Mouse (Mus musculus): Measurements from ENCODE around the gene Slc39a5. TPM values are rescaled to one million over a fixed set of nuclear protein-coding genes. Genes with fewer than 3 reads are reported as not detected.

Slc39a5 gene
- polyA plus RNA-seq, 1 experiment = 0.04 TPM

- TF ChIP-seq POLR2A (IDR thresholded peaks at IDR 0.05; ENCODE audit: borderline replicate concordance, extremely low read depth, insufficient read depth, insufficient read length, poor library complexity, severe bottlenecking) = peak; percentile 61
- TF ChIP-seq CTCF (IDR thresholded peaks at IDR 0.05; ENCODE audit: borderline replicate concordance, extremely low read depth, insufficient read depth, insufficient read length) = peak; percentile 74
- peak; percentile 100 for DNase-seq (ENCODE audit: low read depth)
These were observed 8.9 kb upstream of the Slc39a5 start for GRCm38 (mm10) chr10:128409692-128410559.

- TF ChIP-seq CTCF (IDR thresholded peaks at IDR 0.05; ENCODE audit: borderline replicate concordance, extremely low read depth, insufficient read depth, insufficient read length) = no peak
- TF ChIP-seq POLR2A (IDR thresholded peaks at IDR 0.05; ENCODE audit: borderline replicate concordance, extremely low read depth, insufficient read depth, insufficient read length, poor library complexity, severe bottlenecking) = peak; percentile 7; the same call in 1 of the 2 replicates
- DNase-seq (ENCODE audit: low read depth) = peak; percentile 86
These were observed 7.8 kb upstream of the Slc39a5 start for GRCm38 (mm10) chr10:128408591-128409535.

- no peak for TF ChIP-seq CTCF (IDR thresholded peaks at IDR 0.05; ENCODE audit: borderline replicate concordance, extremely low read depth, insufficient read depth, insufficient read length)
- no peak for DNase-seq (ENCODE audit: low read depth)
These were observed 2.9 kb upstream of the Slc39a5 start for GRCm38 (mm10) chr10:128403931-128404330.

- no peak for TF ChIP-seq POLR2A (IDR thresholded peaks at IDR 0.05; ENCODE audit: borderline replicate concordance, extremely low read depth, insufficient read depth, insufficient read length, poor library complexity, severe bottlenecking)
- no peak for TF ChIP-seq CTCF (IDR thresholded peaks at IDR 0.05; ENCODE audit: borderline replicate concordance, extremely low read depth, insufficient read depth, insufficient read length)
These were observed 609 bp upstream of the Slc39a5 start for GRCm38 (mm10) chr10:128401638-128402037.

GRCm38 (mm10) chr10:128400338-128400737 lies 691 bp downstream of the Slc39a5 start:
- no peak for DNase-seq (ENCODE audit: low read depth)
- TF ChIP-seq POLR2A (IDR thresholded peaks at IDR 0.05; ENCODE audit: borderline replicate concordance, extremely low read depth, insufficient read depth, insufficient read length, poor library complexity, severe bottlenecking) (no peak), CTCF (IDR thresholded peaks at IDR 0.05; ENCODE audit: borderline replicate concordance, extremely low read depth, insufficient read depth, insufficient read length) (no peak)

More at GRCm38 (mm10) chr10:128401638-128402037, 609 bp upstream of the Slc39a5 start:
- no peak for DNase-seq (ENCODE audit: low read depth)

GRCm38 (mm10) chr10:128397466-128397865 lies 3.6 kb downstream of the Slc39a5 start:
- TF ChIP-seq POLR2A (IDR thresholded peaks at IDR 0.05; ENCODE audit: borderline replicate concordance, extremely low read depth, insufficient read depth, insufficient read length, poor library complexity, severe bottlenecking) (no peak), CTCF (IDR thresholded peaks at IDR 0.05; ENCODE audit: borderline replicate concordance, extremely low read depth, insufficient read depth, insufficient read length) (no peak)

GRCm38 (mm10) chr10:128396716-128397264 lies 4.2 kb downstream of the Slc39a5 start:
- TF ChIP-seq CTCF (IDR thresholded peaks at IDR 0.05; ENCODE audit: borderline replicate concordance, extremely low read depth, insufficient read depth, insufficient read length) (no peak), POLR2A (IDR thresholded peaks at IDR 0.05; ENCODE audit: borderline replicate concordance, extremely low read depth, insufficient read depth, insufficient read length, poor library complexity, severe bottlenecking) (no peak)
- no peak for DNase-seq (ENCODE audit: low read depth)

More at GRCm38 (mm10) chr10:128397466-128397865, 3.6 kb downstream of the Slc39a5 start:
- no peak for DNase-seq (ENCODE audit: low read depth)

GRCm38 (mm10) chr10:128396017-128396673 lies 4.9 kb downstream of the Slc39a5 start:
- TF ChIP-seq CTCF (IDR thresholded peaks at IDR 0.05; ENCODE audit: borderline replicate concordance, extremely low read depth, insufficient read depth, insufficient read length) (no peak), POLR2A (IDR thresholded peaks at IDR 0.05; ENCODE audit: borderline replicate concordance, extremely low read depth, insufficient read depth, insufficient read length, poor library complexity, severe bottlenecking) (no peak)
- no peak for DNase-seq (ENCODE audit: low read depth)

GRCm38 (mm10) chr10:128391850-128392249 lies 9.2 kb downstream of the Slc39a5 start:
- TF ChIP-seq POLR2A (IDR thresholded peaks at IDR 0.05; ENCODE audit: borderline replicate concordance, extremely low read depth, insufficient read depth, insufficient read length, poor library complexity, severe bottlenecking) = no peak
- no peak for TF ChIP-seq CTCF (IDR thresholded peaks at IDR 0.05; ENCODE audit: borderline replicate concordance, extremely low read depth, insufficient read depth, insufficient read length)
- no peak for DNase-seq (ENCODE audit: low read depth)

- TF ChIP-seq POLR2A (IDR thresholded peaks at IDR 0.05; ENCODE audit: borderline replicate concordance, extremely low read depth, insufficient read depth, insufficient read length, poor library complexity, severe bottlenecking) (no peak), CTCF (IDR thresholded peaks at IDR 0.05; ENCODE audit: borderline replicate concordance, extremely low read depth, insufficient read depth, insufficient read length) (no peak)
- DNase-seq (ENCODE audit: low read depth) = no peak
These were observed 10.7 kb downstream of the Slc39a5 start for GRCm38 (mm10) chr10:128390366-128390765.

All from brain, embryonic 14.5 days (tissue).